Mouse (Mus musculus): Measurements from ENCODE around the gene Sohlh1. TPM values are rescaled to one million over a fixed set of nuclear protein-coding genes. Genes with fewer than 3 reads are reported as not detected.

The Sohlh1 gene
- 0.16 and 0.22 TPM in 2 replicates for total RNA-seq (2012; rRNA removed)

- Histone ChIP-seq H3K9me3 (ENCODE audit: control insufficient read depth, insufficient read depth, low read depth, low read length) (no peaks in the 10 kb centered on the region), H3K4me3 (ENCODE audit: insufficient read depth in 1 of 2, low read depth in 1 of 2, low read length in 2 of 2, poor library complexity in 1 of 2, severe bottlenecking in 1 of 2) (no peak within 1 kb of the TSS), H3K4me1 (ENCODE audit: control insufficient read depth in 2 of 2, insufficient read depth in 2 of 2, low read length in 2 of 2, poor library complexity in 1 of 2) (peaks cover 0 to 2% of the 10 kb centered on the region in 2 experiments; a peak in 1 of 4 replicates), H3K27ac (ENCODE audit: insufficient read depth, low read depth, low read length, poor library complexity, severe bottlenecking) (no peak within 1 kb of the TSS), H3K36me3 (ENCODE audit: control insufficient read depth, insufficient read depth, low read length, poor library complexity, severe bottlenecking) (no peaks in the 10 kb centered on the region), H3K9ac (ENCODE audit: insufficient read depth, low read depth, low read length, poor library complexity, severe bottlenecking) (no peak within 1 kb of the TSS)
- in situ Hi-C loops (cut with MboI; ENCODE audit: low sequenced_read_pairs in 2 of 2, unreplicated experiment in 2 of 2), result no loop called here
- DNase-seq (ENCODE audit: low read depth, low spot score), result no peak
- TF ChIP-seq ZC3H11A (IDR thresholded peaks at IDR 0.05; ENCODE audit: borderline replicate concordance, low read depth, low read length) (no peak), HCFC1 (IDR thresholded peaks at IDR 0.05; ENCODE audit: borderline replicate concordance, insufficient read depth, low read length) (no peak), CHD2 (IDR thresholded peaks at IDR 0.05; ENCODE audit: low read depth, low read length) (no peak), MAFK (IDR thresholded peaks at IDR 0.05; ENCODE audit: insufficient read depth, low read depth, low read length) (no peak), ZNF384 (IDR thresholded peaks at IDR 0.05; ENCODE audit: low read depth, low read length) (no peak)
These were observed at the start of gene Sohlh1 for GRCm38 (mm10) chr2:25847226-25847625. Gene Sohlh1, minus strand, starts transcription at chr2:25847248.

GRCm38 (mm10) chr2:25892440-25892839 is 45.4 kb upstream of the Sohlh1 start:
- no peak overlapping the region for H3K4me3 ChIP-seq (ENCODE audit: insufficient read depth in 1 of 2, low read depth in 1 of 2, low read length in 2 of 2, poor library complexity in 1 of 2, severe bottlenecking in 1 of 2)
- H3K4me1 ChIP-seq (ENCODE audit: control insufficient read depth in 2 of 2, insufficient read depth in 2 of 2, low read length in 2 of 2, poor library complexity in 1 of 2), result no peaks in the 10 kb centered on the region
- TF ChIP-seq MAFK (IDR thresholded peaks at IDR 0.05; ENCODE audit: insufficient read depth, low read depth, low read length) (no peak), CHD2 (IDR thresholded peaks at IDR 0.05; ENCODE audit: low read depth, low read length) (no peak), ZNF384 (IDR thresholded peaks at IDR 0.05; ENCODE audit: low read depth, low read length) (no peak), ZC3H11A (IDR thresholded peaks at IDR 0.05; ENCODE audit: borderline replicate concordance, low read depth, low read length) (no peak), HCFC1 (IDR thresholded peaks at IDR 0.05; ENCODE audit: borderline replicate concordance, insufficient read depth, low read length) (no peak)
- H3K36me3 ChIP-seq (ENCODE audit: control insufficient read depth, insufficient read depth, low read length, poor library complexity, severe bottlenecking), result no peaks in the 10 kb centered on the region
- in situ Hi-C loops (cut with MboI; ENCODE audit: low sequenced_read_pairs in 2 of 2, unreplicated experiment in 2 of 2), result no loop called here
- no peak overlapping the region for H3K9ac ChIP-seq (ENCODE audit: insufficient read depth, low read depth, low read length, poor library complexity, severe bottlenecking)
- H3K27ac ChIP-seq (ENCODE audit: insufficient read depth, low read depth, low read length, poor library complexity, severe bottlenecking), result no peak overlapping the region
- no peaks in the 10 kb centered on the region for H3K9me3 ChIP-seq (ENCODE audit: control insufficient read depth, insufficient read depth, low read depth, low read length)
- no peak for DNase-seq (ENCODE audit: low read depth, low spot score)

- no peaks in the 10 kb centered on the region for H3K36me3 ChIP-seq (ENCODE audit: control insufficient read depth, insufficient read depth, low read length, poor library complexity, severe bottlenecking)
- no peak for DNase-seq (ENCODE audit: low read depth, low spot score)
- no peak overlapping the region for H3K9ac ChIP-seq (ENCODE audit: insufficient read depth, low read depth, low read length, poor library complexity, severe bottlenecking)
- no peak overlapping the region for H3K4me3 ChIP-seq (ENCODE audit: insufficient read depth in 1 of 2, low read depth in 1 of 2, low read length in 2 of 2, poor library complexity in 1 of 2, severe bottlenecking in 1 of 2)
- TF ChIP-seq CHD2 (IDR thresholded peaks at IDR 0.05; ENCODE audit: low read depth, low read length) (no peak), HCFC1 (IDR thresholded peaks at IDR 0.05; ENCODE audit: borderline replicate concordance, insufficient read depth, low read length) (no peak), MAFK (IDR thresholded peaks at IDR 0.05; ENCODE audit: insufficient read depth, low read depth, low read length) (no peak), ZC3H11A (IDR thresholded peaks at IDR 0.05; ENCODE audit: borderline replicate concordance, low read depth, low read length) (no peak), ZNF384 (IDR thresholded peaks at IDR 0.05; ENCODE audit: low read depth, low read length) (no peak)
- no peaks in the 10 kb centered on the region for H3K9me3 ChIP-seq (ENCODE audit: control insufficient read depth, insufficient read depth, low read depth, low read length)
- in situ Hi-C loops (cut with MboI; ENCODE audit: low sequenced_read_pairs in 2 of 2, unreplicated experiment in 2 of 2), result no loop called here
- no peaks in the 10 kb centered on the region for H3K4me1 ChIP-seq (ENCODE audit: control insufficient read depth in 2 of 2, insufficient read depth in 2 of 2, low read length in 2 of 2, poor library complexity in 1 of 2)
- H3K27ac ChIP-seq (ENCODE audit: insufficient read depth, low read depth, low read length, poor library complexity, severe bottlenecking), result no peak overlapping the region
These were observed 41.1 kb upstream of the Sohlh1 start for GRCm38 (mm10) chr2:25888144-25888543.

- Histone ChIP-seq H3K36me3 (ENCODE audit: control insufficient read depth, insufficient read depth, low read length, poor library complexity, severe bottlenecking) (no peaks in the 10 kb centered on the region), H3K4me1 (ENCODE audit: control insufficient read depth in 2 of 2, insufficient read depth in 2 of 2, low read length in 2 of 2, poor library complexity in 1 of 2) (no peaks in the 10 kb centered on the region), H3K9me3 (ENCODE audit: control insufficient read depth, insufficient read depth, low read depth, low read length) (no peaks in the 10 kb centered on the region), H3K27ac (ENCODE audit: insufficient read depth, low read depth, low read length, poor library complexity, severe bottlenecking) (no peak overlapping the region), H3K4me3 (ENCODE audit: insufficient read depth in 1 of 2, low read depth in 1 of 2, low read length in 2 of 2, poor library complexity in 1 of 2, severe bottlenecking in 1 of 2) (no peak overlapping the region), H3K9ac (ENCODE audit: insufficient read depth, low read depth, low read length, poor library complexity, severe bottlenecking) (no peak overlapping the region)
- TF ChIP-seq CHD2 (IDR thresholded peaks at IDR 0.05; ENCODE audit: low read depth, low read length) (no peak), HCFC1 (IDR thresholded peaks at IDR 0.05; ENCODE audit: borderline replicate concordance, insufficient read depth, low read length) (no peak), ZNF384 (IDR thresholded peaks at IDR 0.05; ENCODE audit: low read depth, low read length) (no peak)
- DNase-seq (ENCODE audit: low read depth, low spot score), result no peak
- in situ Hi-C loops (cut with MboI; ENCODE audit: low sequenced_read_pairs in 2 of 2, unreplicated experiment in 2 of 2), result no loop called here
These were observed 40.2 kb upstream of the Sohlh1 start for GRCm38 (mm10) chr2:25887226-25887625.

- Histone ChIP-seq H3K9me3 (ENCODE audit: control insufficient read depth, insufficient read depth, low read depth, low read length) (no peaks in the 10 kb centered on the region), H3K36me3 (ENCODE audit: control insufficient read depth, insufficient read depth, low read length, poor library complexity, severe bottlenecking) (no peaks in the 10 kb centered on the region)
- TF ChIP-seq ZC3H11A (IDR thresholded peaks at IDR 0.05; ENCODE audit: borderline replicate concordance, low read depth, low read length) (no peak), CHD2 (IDR thresholded peaks at IDR 0.05; ENCODE audit: low read depth, low read length) (no peak), ZNF384 (IDR thresholded peaks at IDR 0.05; ENCODE audit: low read depth, low read length) (no peak), MAFK (IDR thresholded peaks at IDR 0.05; ENCODE audit: insufficient read depth, low read depth, low read length) (no peak), HCFC1 (IDR thresholded peaks at IDR 0.05; ENCODE audit: borderline replicate concordance, insufficient read depth, low read length) (no peak)
These were observed 37.7 kb upstream of the Sohlh1 start for GRCm38 (mm10) chr2:25884756-25885155.

More at GRCm38 (mm10) chr2:25884756-25885155, 37.7 kb upstream of the Sohlh1 start:
- no peak overlapping the region for H3K27ac ChIP-seq (ENCODE audit: insufficient read depth, low read depth, low read length, poor library complexity, severe bottlenecking)
- no peaks in the 10 kb centered on the region for H3K4me1 ChIP-seq (ENCODE audit: control insufficient read depth in 2 of 2, insufficient read depth in 2 of 2, low read length in 2 of 2, poor library complexity in 1 of 2)
- no peak overlapping the region for H3K4me3 ChIP-seq (ENCODE audit: insufficient read depth in 1 of 2, low read depth in 1 of 2, low read length in 2 of 2, poor library complexity in 1 of 2, severe bottlenecking in 1 of 2)
- DNase-seq (ENCODE audit: low read depth, low spot score), result no peak
- in situ Hi-C loops (cut with MboI; ENCODE audit: low sequenced_read_pairs in 2 of 2, unreplicated experiment in 2 of 2), result no loop called here
- no peak overlapping the region for H3K9ac ChIP-seq (ENCODE audit: insufficient read depth, low read depth, low read length, poor library complexity, severe bottlenecking)

All from ES-E14 (cell line).